Mouse (Mus musculus) neural tube, embryonic 15.5 days (tissue): Measurements from ENCODE around the gene Uggt1. TPM values are rescaled to one million over a fixed set of nuclear protein-coding genes. Genes with fewer than 3 reads are reported as not detected.

Experiments used
- ATAC-seq: fragments of 200-750 bp; cut with Nextera tagmentation; 2 replicates; pipeline ENCODE4 v1.8.0; 2017; ENCODE audit warnings: mild to moderate bottlenecking, moderate TSS enrichment, moderate library complexity; ENCODE audit not compliant: low FRiP score
- H3K27ac ChIP-seq: fragments of 300-500 bp; sonication (generic); replicated peaks from 2 replicates; pipeline ENCODE4 v1.5.1; 2015; ENCODE audit warnings: mild to moderate bottlenecking, inconsistent platforms
- H3K27me3 ChIP-seq: fragments of 300-500 bp; sonication (generic); replicated peaks from 2 replicates; pipeline ENCODE4 v1.6.1; 2015; ENCODE audit warnings: inconsistent platforms
- H3K36me3 ChIP-seq: fragments of 300-500 bp; sonication (generic); 2 replicates; pipeline ENCODE4 v1.6.1; 2015; ENCODE audit warnings: inconsistent platforms
- H3K4me1 ChIP-seq: fragments of 300-500 bp; sonication (generic); 2 replicates; pipeline ENCODE4 v1.6.1; 2015; ENCODE audit warnings: inconsistent platforms
- H3K4me2 ChIP-seq: fragments of 300-500 bp; sonication (generic); 2 replicates; pipeline ENCODE4 v1.6.1; 2015; ENCODE audit warnings: inconsistent platforms, mild to moderate bottlenecking, moderate library complexity
- H3K4me3 ChIP-seq: fragments of 300-500 bp; sonication (generic); replicated peaks from 2 replicates; pipeline ENCODE4 v1.5.1; 2015; ENCODE audit warnings: mild to moderate bottlenecking, inconsistent platforms
- H3K9ac ChIP-seq: fragments of 300-500 bp; sonication (generic); replicated peaks from 2 replicates; pipeline ENCODE4 v1.6.1; 2015; ENCODE audit warnings: mild to moderate bottlenecking, inconsistent platforms
- H3K9me3 ChIP-seq: fragments of 300-500 bp; sonication (generic); replicated peaks from 2 replicates; pipeline ENCODE4 v1.6.1; 2016; ENCODE audit warnings: inconsistent platforms
- WGBS: fragments of 180-500 bp; shearing (Covaris S2); methylation state at CpG from one replicate; pipeline ENCODE4 v1.1.7; 2015; ENCODE audit warnings: mixed read lengths; 5-methylcytosine and 5-hydroxymethylcytosine counted together
- microRNA-seq: library from miRNA; unstranded; fragments of <30 nt; microRNA quantifications from one replicate; pipeline ENCODE4, GENCODE M21; 2017
- polyA plus RNA-seq: library from polyadenylated mRNA; unstranded; fragments of >200 nt; fragmentation: Nextera tagmentation; extraction: Ambion mirVana; gene quantifications from 2 replicates; pipeline ENCODE4 v1.2.1, GENCODE M21; 2015

Gene Uggt1
- polyA plus RNA-seq, 1 experiment from 2014 or later, result 43.9 TPM

- 85% methylated on average over 4 of the region's 4 CpGs for WGBS
- Histone ChIP-seq H3K4me1 (no peaks in the 10 kb centered on the region), H3K4me2 (no peak overlapping the region), H3K4me3 (no peak overlapping the region), H3K9me3 (no peaks in the 10 kb centered on the region), H3K36me3 (peaks cover 19% of the 10 kb centered on the region), H3K27ac (no peak overlapping the region), H3K9ac (no peak overlapping the region), H3K27me3 (no peaks in the 10 kb centered on the region)
- no peak for ATAC-seq
Measured at GRCm38 (mm10) chr1:36109987-36110386, 134.5 kb downstream of the Uggt1 start.

- Histone ChIP-seq H3K36me3 (peaks cover 51% of the 10 kb centered on the region), H3K4me1 (no peaks in the 10 kb centered on the region), H3K9me3 (no peaks in the 10 kb centered on the region), H3K4me3 (no peak overlapping the region), H3K27ac (no peak overlapping the region), H3K4me2 (no peak overlapping the region), H3K27me3 (no peaks in the 10 kb centered on the region), H3K9ac (no peak overlapping the region)
- ATAC-seq, result no peak
- 89% methylated on average over 11 of the region's 11 CpGs for WGBS
Measured at GRCm38 (mm10) chr1:36105917-36106706, 138.4 kb downstream of the Uggt1 start.

- no peak for ATAC-seq
- Histone ChIP-seq H3K4me1 (peaks cover 11% of the 10 kb centered on the region; the same call in 1 of the 2 replicates), H3K9me3 (no peaks in the 10 kb centered on the region), H3K4me2 (no peak overlapping the region), H3K4me3 (no peak overlapping the region), H3K27ac (no peak overlapping the region), H3K27me3 (no peaks in the 10 kb centered on the region), H3K36me3 (peaks cover 38% of the 10 kb centered on the region), H3K9ac (no peak overlapping the region)
- 94% methylated on average over 3 of the region's 3 CpGs for WGBS
Measured at GRCm38 (mm10) chr1:36100371-36100770, 144.1 kb downstream of the Uggt1 start.

- Histone ChIP-seq H3K27ac (no peak overlapping the region), H3K36me3 (peaks cover 32% of the 10 kb centered on the region), H3K4me3 (no peak overlapping the region), H3K9me3 (no peaks in the 10 kb centered on the region), H3K9ac (no peak overlapping the region), H3K4me2 (no peak overlapping the region), H3K27me3 (no peaks in the 10 kb centered on the region), H3K4me1 (peaks cover 17% of the 10 kb centered on the region; the same call in 1 of the 2 replicates)
- no peak for ATAC-seq
- 92% methylated on average over 4 of the region's 4 CpGs for WGBS
Measured at GRCm38 (mm10) chr1:36098432-36098831, 146.1 kb downstream of the Uggt1 start.

GRCm38 (mm10) chr1:36095423-36096272 lies 148.9 kb downstream of the Uggt1 start:
- peaks cover 23% of the 10 kb centered on the region for H3K4me1 ChIP-seq
- H3K36me3 ChIP-seq, result peaks cover 13% of the 10 kb centered on the region
- H3K4me3 ChIP-seq, result no peak overlapping the region
- WGBS, result 82% methylated on average over 12 of the region's 12 CpGs
- H3K9ac ChIP-seq, result no peak overlapping the region
- H3K27me3 ChIP-seq, result no peaks in the 10 kb centered on the region
- H3K4me2 ChIP-seq, result no peak overlapping the region
- H3K27ac ChIP-seq, result no peak overlapping the region
- H3K9me3 ChIP-seq, result no peaks in the 10 kb centered on the region
- peak; percentile 48; the same call in 1 of the 2 replicates for ATAC-seq

GRCm38 (mm10) chr1:36093741-36094140 lies 150.8 kb downstream of the Uggt1 start:
- no peak overlapping the region for H3K4me3 ChIP-seq
- no peak overlapping the region for H3K27ac ChIP-seq
- no peaks in the 10 kb centered on the region for H3K9me3 ChIP-seq
- peaks cover 13% of the 10 kb centered on the region for H3K36me3 ChIP-seq
- H3K9ac ChIP-seq, result no peak overlapping the region
- no peak overlapping the region for H3K4me2 ChIP-seq
- no peak for ATAC-seq
- H3K27me3 ChIP-seq, result no peaks in the 10 kb centered on the region
- 96% methylated on average over 8 of the region's 8 CpGs for WGBS
- H3K4me1 ChIP-seq, result peaks cover 42% of the 10 kb centered on the region

- no peak overlapping the region for H3K4me3 ChIP-seq
- no peaks in the 10 kb centered on the region for H3K9me3 ChIP-seq
- no peak overlapping the region for H3K4me2 ChIP-seq
- H3K27me3 ChIP-seq, result no peaks in the 10 kb centered on the region
- no peak overlapping the region for H3K9ac ChIP-seq
- no peak overlapping the region for H3K27ac ChIP-seq
- peaks cover 15% of the 10 kb centered on the region for H3K36me3 ChIP-seq
- peaks cover 65% of the 10 kb centered on the region for H3K4me1 ChIP-seq
- no peak for ATAC-seq
- WGBS, result 59% methylated on average over 6 of the region's 6 CpGs
Measured at GRCm38 (mm10) chr1:36091246-36091645, 153.3 kb downstream of the Uggt1 start.

- 0 out of 2 replicates have a peak, but pooled peaks have one; percentile 15 for ATAC-seq
- H3K9me3 ChIP-seq, result no peaks in the 10 kb centered on the region
- peaks cover 61% of the 10 kb centered on the region for H3K4me1 ChIP-seq
- peaks cover 18% of the 10 kb centered on the region for H3K36me3 ChIP-seq
- H3K9ac ChIP-seq, result no peak overlapping the region
- no peaks in the 10 kb centered on the region for H3K27me3 ChIP-seq
- H3K27ac ChIP-seq, result no peak overlapping the region
- WGBS, result 92% methylated on average over 4 of the region's 4 CpGs
- H3K4me2 ChIP-seq, result no peak overlapping the region
- H3K4me3 ChIP-seq, result no peak overlapping the region
Measured at GRCm38 (mm10) chr1:36090722-36091110, 153.8 kb downstream of the Uggt1 start.

Small RNAs within 50 kb of the gene (microRNA-seq; reads per million reads assigned to microRNA genes)
- gene Mir6897, result 5.0 reads per million, percentile 19 among the genes with 10 or more reads in this experiment

Other genes with a start within 250 kb of the Uggt1 start
- 11.7 and 24.1 TPM in 2 replicates for gene Hs6st1, start 176.3 kb downstream of the Uggt1 start, polyA plus RNA-seq
- gene Neurl3, start 30.0 kb upstream of the Uggt1 start, polyA plus RNA-seq, result 2.2 and 3.2 TPM in 2 replicates
- gene Arid5a, start 63.0 kb upstream of the Uggt1 start, polyA plus RNA-seq, result 3.7 and 9.8 TPM in 2 replicates
- 36.0 and 36.7 TPM in 2 replicates for gene Kansl3, start 124.5 kb upstream of the Uggt1 start, polyA plus RNA-seq
- gene Fer1l5, start 127.6 kb upstream of the Uggt1 start, polyA plus RNA-seq, result 1.8 and 2.0 TPM in 2 replicates
- 69.4 and 73.6 TPM in 2 replicates for gene Lman2l, start 200.6 kb upstream of the Uggt1 start, polyA plus RNA-seq
- gene Cnnm4, start 226.9 kb upstream of the Uggt1 start, polyA plus RNA-seq, result 10.6 and 15.0 TPM in 2 replicates